Mouse (Mus musculus): ENCODE data around the gene Zap70.

DNA sequence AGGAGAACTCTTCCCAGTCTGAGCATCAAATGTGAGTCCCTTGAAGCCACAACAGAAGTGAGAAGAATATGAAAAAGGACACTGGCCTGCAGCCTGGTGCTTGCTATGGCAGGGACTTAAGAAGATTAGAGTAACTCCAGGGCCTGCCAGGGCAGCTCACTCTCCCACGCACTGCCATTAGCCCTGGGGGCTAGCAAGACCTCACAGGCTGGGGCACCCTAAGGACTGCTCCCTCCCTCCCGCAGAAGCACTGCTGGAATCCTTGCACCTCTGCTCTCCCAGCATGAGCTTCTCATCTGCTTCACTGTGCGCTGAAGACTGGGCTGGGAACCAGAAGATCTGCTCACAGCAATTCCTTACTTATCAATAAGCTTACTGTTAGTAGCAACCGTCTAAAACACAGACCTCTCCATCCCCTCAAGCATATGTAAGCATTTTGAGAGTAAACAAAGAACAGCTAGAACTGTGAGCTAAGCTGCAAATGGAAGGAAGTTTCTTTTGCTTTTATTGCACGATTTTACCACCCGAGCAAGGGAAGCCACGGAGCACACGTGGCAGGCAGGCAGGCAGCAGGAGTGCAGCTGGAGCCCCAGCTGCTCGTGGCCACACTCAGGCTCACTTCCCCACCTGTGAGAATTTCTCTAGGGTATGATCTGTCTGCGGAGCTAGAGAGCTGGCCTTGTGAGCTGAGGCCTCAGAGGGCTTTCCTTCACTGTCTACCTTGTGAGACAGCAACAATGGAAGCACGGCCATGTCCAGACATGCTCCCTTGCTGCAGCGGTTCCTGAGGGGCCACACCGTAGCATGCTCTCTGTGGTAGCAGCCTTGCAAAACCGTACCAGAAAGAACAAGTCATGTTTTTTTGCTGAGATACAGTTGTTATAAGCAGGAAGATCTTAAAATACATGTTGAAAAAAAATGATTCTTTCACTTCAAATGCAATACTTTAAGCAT is 69.6 kb downstream of the Zap70 start:
- no peak for TF ChIP-seq CTCF (IDR thresholded peaks at IDR 0.05; ENCODE audit: borderline replicate concordance, insufficient read depth, low read length)
- TF ChIP-seq POLR2A (IDR thresholded peaks at IDR 0.05; ENCODE audit: low read depth, low read length) = no peak

All from embryonic fibroblast, embryonic 13.5 days (primary cell).